Mouse (Mus musculus) liver, embryonic 15.5 days (tissue): Measurements from ENCODE around the gene Osbpl9. TPM values are rescaled to one million over a fixed set of nuclear protein-coding genes. Genes with fewer than 3 reads are reported as not detected.

Experiments
- ATAC-seq: fragments of 200-750 bp; cut with Nextera tagmentation; 2 replicates; pipeline ENCODE4 v1.8.0; 2017; ENCODE audit warnings: moderate number of reproducible peaks, mild to moderate bottlenecking, moderate library complexity; ENCODE audit not compliant: insufficient read depth
- H3K27ac ChIP-seq: fragments of 300-500 bp; sonication (generic); replicated peaks from 2 replicates; pipeline ENCODE4 v1.5.1; 2015; ENCODE audit warnings: mild to moderate bottlenecking, inconsistent platforms
- H3K27me3 ChIP-seq: fragments of 300-500 bp; sonication (generic); 2 replicates; pipeline ENCODE4 v1.6.1; 2015; ENCODE audit warnings: mild to moderate bottlenecking, inconsistent platforms
- H3K36me3 ChIP-seq: fragments of 300-500 bp; sonication (generic); replicated peaks from 2 replicates; pipeline ENCODE4 v1.6.1; 2015; ENCODE audit warnings: moderate library complexity, mild to moderate bottlenecking, inconsistent platforms
- H3K4me1 ChIP-seq: fragments of 300-500 bp; sonication (generic); replicated peaks from 2 replicates; pipeline ENCODE4 v1.6.1; 2015; ENCODE audit warnings: inconsistent platforms
- H3K4me2 ChIP-seq: fragments of 300-500 bp; sonication (generic); 2 replicates; pipeline ENCODE4 v1.6.1; 2015; ENCODE audit warnings: moderate library complexity, mild to moderate bottlenecking, inconsistent platforms
- H3K4me3 ChIP-seq: fragments of 300-500 bp; sonication (generic); replicated peaks from 2 replicates; pipeline ENCODE4 v1.5.1; 2015; ENCODE audit warnings: mild to moderate bottlenecking, inconsistent platforms
- H3K9ac ChIP-seq: fragments of 300-500 bp; sonication (generic); 2 replicates; pipeline ENCODE4 v1.6.1; 2015; ENCODE audit warnings: moderate library complexity, mild to moderate bottlenecking, inconsistent platforms
- H3K9me3 ChIP-seq: fragments of 300-500 bp; sonication (generic); replicated peaks from 2 replicates; pipeline ENCODE4 v1.6.1; 2016; ENCODE audit warnings: inconsistent platforms
- WGBS: fragments of 180-500 bp; shearing (Covaris S2); methylation state at CpG from one replicate; pipeline ENCODE4 v1.1.7; 2015; ENCODE audit warnings: mixed read lengths; ENCODE audit not compliant: insufficient replicate concordance; 5-methylcytosine and 5-hydroxymethylcytosine counted together
- polyA plus RNA-seq: library from polyadenylated mRNA; unstranded; fragments of >200 nt; fragmentation: Nextera tagmentation; extraction: Ambion mirVana; gene quantifications from 2 replicates; pipeline ENCODE4 v1.2.1, GENCODE M21; 2015

Gene Osbpl9
- polyA plus RNA-seq, 1 experiment from 2014 or later, result 25.1 TPM

- no peak overlapping the region for H3K4me2 ChIP-seq
Measured at GRCm38 (mm10) chr4:109128971-109129370, 73.1 kb downstream of the Osbpl9 start.

GRCm38 (mm10) chr4:109128017-109128416 lies 74.1 kb downstream of the Osbpl9 start:
- H3K9me3 ChIP-seq, result no peaks in the 10 kb centered on the region
- ATAC-seq, result no peak
- 83% methylated on average over 9 of the region's 9 CpGs for WGBS
- H3K4me2 ChIP-seq, result no peak overlapping the region
- no peak overlapping the region for H3K27ac ChIP-seq
- no peaks in the 10 kb centered on the region for H3K36me3 ChIP-seq
- H3K4me3 ChIP-seq, result no peak overlapping the region
- H3K27me3 ChIP-seq, result no peaks in the 10 kb centered on the region
- no peak overlapping the region for H3K9ac ChIP-seq
- H3K4me1 ChIP-seq, result peaks cover 8% of the 10 kb centered on the region

More at GRCm38 (mm10) chr4:109128971-109129370, 73.1 kb downstream of the Osbpl9 start:
- Histone ChIP-seq H3K36me3 (no peaks in the 10 kb centered on the region), H3K4me3 (no peak overlapping the region), H3K9me3 (no peaks in the 10 kb centered on the region), H3K9ac (no peak overlapping the region), H3K27me3 (no peaks in the 10 kb centered on the region), H3K4me1 (peaks cover 2% of the 10 kb centered on the region; the same call in 1 of the 2 replicates), H3K27ac (no peak overlapping the region)
- 0 out of 2 replicates have a peak, but pooled peaks have one; percentile 12 for ATAC-seq

- no peak for ATAC-seq
- no peak overlapping the region for H3K9ac ChIP-seq
- H3K4me2 ChIP-seq, result no peak overlapping the region
- H3K27ac ChIP-seq, result no peak overlapping the region
- no peaks in the 10 kb centered on the region for H3K36me3 ChIP-seq
- no peak overlapping the region for H3K4me3 ChIP-seq
- H3K4me1 ChIP-seq, result peaks cover 13% of the 10 kb centered on the region
- H3K9me3 ChIP-seq, result no peaks in the 10 kb centered on the region
- no peaks in the 10 kb centered on the region for H3K27me3 ChIP-seq
- WGBS, result 57% methylated on average over 10 of the region's 10 CpGs
Measured at GRCm38 (mm10) chr4:109126834-109127564, 75.1 kb downstream of the Osbpl9 start.

GRCm38 (mm10) chr4:109125746-109126425 lies 76.2 kb downstream of the Osbpl9 start:
- H3K27me3 ChIP-seq, result no peaks in the 10 kb centered on the region
- H3K4me1 ChIP-seq, result peaks cover 18% of the 10 kb centered on the region
- no peak overlapping the region for H3K27ac ChIP-seq
- no peak overlapping the region for H3K9ac ChIP-seq
- ATAC-seq, result no peak
- H3K4me3 ChIP-seq, result no peak overlapping the region
- H3K9me3 ChIP-seq, result no peaks in the 10 kb centered on the region
- no peaks in the 10 kb centered on the region for H3K36me3 ChIP-seq
- WGBS, result 72% methylated on average over 2 of the region's 2 CpGs
- H3K4me2 ChIP-seq, result no peak overlapping the region

GRCm38 (mm10) chr4:109122830-109123555 lies 79.1 kb downstream of the Osbpl9 start:
- Histone ChIP-seq H3K36me3 (no peaks in the 10 kb centered on the region), H3K9me3 (no peaks in the 10 kb centered on the region), H3K27ac (no peak overlapping the region), H3K27me3 (no peaks in the 10 kb centered on the region), H3K4me2 (no peak overlapping the region), H3K9ac (no peak overlapping the region), H3K4me3 (no peak overlapping the region), H3K4me1 (peaks cover 30% of the 10 kb centered on the region)
- ATAC-seq, result no peak
- 29% methylated on average over 4 of the region's 4 CpGs for WGBS

- H3K27me3 ChIP-seq, result no peaks in the 10 kb centered on the region
Measured at GRCm38 (mm10) chr4:109120735-109121134, 81.3 kb downstream of the Osbpl9 start.

GRCm38 (mm10) chr4:109119641-109120125 lies 82.4 kb downstream of the Osbpl9 start:
- H3K4me3 ChIP-seq, result no peak overlapping the region
- H3K4me1 ChIP-seq, result peaks cover 55% of the 10 kb centered on the region
- H3K9ac ChIP-seq, result no peak overlapping the region
- no peak overlapping the region for H3K27ac ChIP-seq
- ATAC-seq, result no peak
- H3K9me3 ChIP-seq, result no peaks in the 10 kb centered on the region
- WGBS, result 52% methylated on average over 5 of the region's 5 CpGs
- no peak overlapping the region for H3K4me2 ChIP-seq
- no peaks in the 10 kb centered on the region for H3K27me3 ChIP-seq
- no peaks in the 10 kb centered on the region for H3K36me3 ChIP-seq

More at GRCm38 (mm10) chr4:109120735-109121134, 81.3 kb downstream of the Osbpl9 start:
- Histone ChIP-seq H3K4me2 (no peak overlapping the region), H3K9me3 (no peaks in the 10 kb centered on the region), H3K4me3 (no peak overlapping the region), H3K27ac (no peak overlapping the region), H3K36me3 (no peaks in the 10 kb centered on the region), H3K9ac (no peak overlapping the region), H3K4me1 (peaks cover 47% of the 10 kb centered on the region)
- ATAC-seq, result no peak
- WGBS, result 38% methylated on average over 6 of the region's 6 CpGs

- H3K9ac ChIP-seq, result peak overlapping the region; percentile 77
- H3K27ac ChIP-seq, result peak overlapping the region; percentile 58
- peak; percentile 32 for ATAC-seq
- H3K27me3 ChIP-seq, result no peaks in the 10 kb centered on the region
- no peaks in the 10 kb centered on the region for H3K9me3 ChIP-seq
- peak overlapping the region; percentile 76 for H3K4me2 ChIP-seq
- peak overlapping the region; percentile 73 for H3K4me3 ChIP-seq
- H3K4me1 ChIP-seq, result peaks cover 62% of the 10 kb centered on the region
- WGBS, result 5% methylated on average over 6 of the region's 6 CpGs
- H3K36me3 ChIP-seq, result no peaks in the 10 kb centered on the region
Measured at GRCm38 (mm10) chr4:109118327-109118659, 83.8 kb downstream of the Osbpl9 start.

- H3K4me2 ChIP-seq, result peak overlapping the region; percentile 76
- no peaks in the 10 kb centered on the region for H3K27me3 ChIP-seq
- ATAC-seq, result peak; percentile 100
- H3K27ac ChIP-seq, result peak overlapping the region; percentile 86
- H3K9ac ChIP-seq, result peak overlapping the region; percentile 77
- no peaks in the 10 kb centered on the region for H3K9me3 ChIP-seq
- H3K4me1 ChIP-seq, result peaks cover 62% of the 10 kb centered on the region
- WGBS, result under 1% methylated on average over 46 of the region's 46 CpGs
- no peaks in the 10 kb centered on the region for H3K36me3 ChIP-seq
- peak overlapping the region; percentile 73 for H3K4me3 ChIP-seq
Measured at GRCm38 (mm10) chr4:109117596-109118326, 84.3 kb downstream of the Osbpl9 start.

- WGBS, result 25% methylated on average over 6 of the region's 6 CpGs
- no peak for ATAC-seq
Measured at GRCm38 (mm10) chr4:109116938-109117337, 85.1 kb downstream of the Osbpl9 start.

More at GRCm38 (mm10) chr4:109116938-109117337, 85.1 kb downstream of the Osbpl9 start:
- Histone ChIP-seq H3K36me3 (no peaks in the 10 kb centered on the region), H3K9ac (peak overlapping the region; percentile 77; the same call in 1 of the 2 replicates), H3K27me3 (no peaks in the 10 kb centered on the region), H3K4me1 (peaks cover 65% of the 10 kb centered on the region), H3K4me3 (peak overlapping the region; percentile 73), H3K4me2 (peak overlapping the region; percentile 76), H3K9me3 (no peaks in the 10 kb centered on the region), H3K27ac (peak overlapping the region; percentile 86)
